Mouse (Mus musculus) c-Kit-positive CD71-negative TER-119-negative erythroid progenitor cells, embryonic 14.5 days (primary cell): ENCODE results near the gene C3.

Experiments used
- DNase-seq: peaks from one replicate; pipeline ENCODE4 v3.0.0-alpha.2; 2013; ENCODE audit warnings: low read depth

The C3 gene

GRCm38 (mm10) chr17:57166800-57167791, 60.8 kb downstream of the C3 start:
- DNase-seq = peak; percentile 56
